Mouse (Mus musculus): ENCODE results near the gene Tmem165. TPM values are rescaled to one million over a fixed set of nuclear protein-coding genes. Genes with fewer than 3 reads are reported as not detected.
A peak's percentile ranks its signal among the peaks of the same experiment; 100 is the strongest.

Tmem165 gene
- total RNA-seq (2021): 10 to 100 TPM; 44.3 to 46.1 TPM
- long read RNA-seq, experiment 1, transcript Tmem165-201 (6 exons, 1,897 nt): major isoform, 98 of 113 reads
- long read RNA-seq, experiment 1, partial matches to known transcripts: 1 of 113 reads
- long read RNA-seq, experiment 1, other reads (novel, unspliced or antisense): 14 of 113 reads
- long read RNA-seq, experiment 2, transcript Tmem165-201 (6 exons, 1,897 nt): major isoform, 57 of 61 reads
- long read RNA-seq, experiment 2, partial matches to known transcripts: 2 of 61 reads
- long read RNA-seq, experiment 2, other reads (novel, unspliced or antisense): 2 of 61 reads

DNA sequence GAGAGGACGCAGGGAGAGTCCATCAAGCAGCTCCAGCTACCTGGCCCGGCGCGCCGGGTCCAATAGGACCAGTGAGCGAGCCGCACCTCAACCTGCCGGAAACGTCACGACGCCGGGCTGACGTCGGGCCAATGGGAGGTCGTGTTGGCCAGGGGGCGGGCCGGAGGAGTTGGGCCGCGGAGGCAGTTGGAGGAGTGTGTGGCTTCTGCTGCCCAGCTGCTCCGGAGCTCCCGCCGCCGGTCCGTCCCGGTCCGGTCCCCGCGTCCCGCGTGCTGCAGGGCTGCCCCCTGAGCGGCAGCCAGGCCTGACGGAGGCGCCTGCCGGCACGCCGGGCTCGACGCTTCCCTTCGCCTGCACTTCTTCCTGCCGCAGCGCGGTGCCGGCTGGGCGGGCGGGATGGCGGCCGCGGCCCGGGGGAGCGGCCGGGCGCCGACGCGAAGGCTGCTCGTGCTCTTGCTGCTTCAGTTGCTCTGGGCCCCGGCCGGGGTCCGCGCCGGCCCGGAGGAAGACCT, at the start of gene Tmem165:
Gene Tmem165, plus strand, starts transcription at position 131 of the 512 bp plus-strand sequence.
- DNase-seq: peak; percentile 98

DNA sequence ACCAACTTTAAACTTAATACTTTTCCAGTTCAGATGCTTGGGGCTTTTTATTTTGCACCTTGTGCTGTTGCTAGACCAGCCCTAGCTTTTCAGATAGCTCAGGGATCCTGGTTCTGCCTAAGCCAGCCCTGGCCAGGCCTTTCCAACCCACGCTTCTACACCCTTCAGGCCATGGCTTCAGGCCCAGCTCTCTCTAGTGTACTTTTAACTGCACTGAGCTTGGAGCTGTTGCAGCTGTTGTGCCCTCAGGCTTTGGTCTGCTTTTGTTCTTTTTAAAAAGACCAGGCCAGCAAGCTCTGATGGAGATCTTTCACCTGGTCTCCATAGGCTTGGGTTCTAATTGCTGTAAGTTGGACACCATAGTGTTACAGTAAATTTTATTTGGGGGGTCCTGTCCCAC, 48.0 kb upstream of the Tmem165 start:
- no peak for DNase-seq

DNA sequence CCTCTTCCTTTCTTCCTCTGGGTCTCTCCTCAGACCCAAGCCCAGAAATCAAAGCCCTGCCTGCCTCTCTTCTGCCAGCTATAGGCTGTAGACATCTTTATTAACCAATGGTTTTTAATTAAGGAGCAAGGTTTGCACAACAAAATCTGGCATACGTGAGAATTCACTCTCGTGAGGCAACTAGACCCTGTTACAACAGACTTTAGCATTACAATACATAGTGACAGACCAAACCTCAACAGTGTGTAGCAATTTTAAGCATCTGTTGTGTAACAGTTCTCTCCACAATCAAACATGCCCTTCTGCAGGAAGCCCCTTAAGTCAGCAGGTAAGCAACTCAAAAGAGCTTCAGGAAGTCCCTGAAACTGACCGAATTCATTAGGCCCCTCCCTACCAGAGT, 47.4 kb upstream of the Tmem165 start:
- DNase-seq: no peak

DNA sequence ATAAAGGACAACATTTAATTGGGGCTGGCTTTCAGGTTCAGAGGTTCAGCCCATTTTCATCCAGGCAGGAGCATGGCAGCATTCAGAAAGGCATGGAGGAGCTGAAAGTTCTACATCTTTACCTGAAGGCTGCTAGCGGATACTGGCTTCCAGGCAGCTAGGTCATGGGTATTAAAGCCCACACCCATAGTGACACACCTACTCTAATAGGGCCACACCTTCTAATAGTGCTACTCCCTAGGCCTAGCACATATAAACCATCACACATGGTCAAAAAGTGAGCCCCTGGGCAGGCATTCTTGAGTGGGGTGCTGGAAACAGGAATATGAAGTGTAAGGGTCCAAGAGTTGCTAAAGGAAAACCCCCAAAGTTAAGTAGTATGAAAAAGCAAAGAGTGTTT, 46.1 kb upstream of the Tmem165 start:
- no peak for DNase-seq

DNA sequence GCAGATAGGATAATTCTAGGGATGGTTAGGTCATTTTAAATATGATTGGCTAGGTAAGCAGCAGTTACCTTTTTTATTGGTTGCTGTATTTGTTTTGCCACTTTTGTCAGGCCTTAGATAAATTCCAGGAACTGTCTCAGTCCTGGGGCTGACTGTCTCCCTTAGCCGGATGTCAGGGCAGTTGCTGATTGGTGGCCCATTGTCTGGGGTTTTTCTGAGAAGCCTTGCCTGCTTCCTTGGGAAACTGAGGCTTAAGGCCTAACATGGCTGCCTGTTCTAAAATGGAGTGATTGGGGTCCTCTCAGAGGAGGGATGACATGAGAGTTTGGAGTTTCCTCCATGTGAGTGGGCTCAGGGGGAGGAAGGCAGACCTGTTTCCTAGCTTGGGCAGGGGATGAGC, 45.6 kb upstream of the Tmem165 start:
- no peak for DNase-seq

DNA sequence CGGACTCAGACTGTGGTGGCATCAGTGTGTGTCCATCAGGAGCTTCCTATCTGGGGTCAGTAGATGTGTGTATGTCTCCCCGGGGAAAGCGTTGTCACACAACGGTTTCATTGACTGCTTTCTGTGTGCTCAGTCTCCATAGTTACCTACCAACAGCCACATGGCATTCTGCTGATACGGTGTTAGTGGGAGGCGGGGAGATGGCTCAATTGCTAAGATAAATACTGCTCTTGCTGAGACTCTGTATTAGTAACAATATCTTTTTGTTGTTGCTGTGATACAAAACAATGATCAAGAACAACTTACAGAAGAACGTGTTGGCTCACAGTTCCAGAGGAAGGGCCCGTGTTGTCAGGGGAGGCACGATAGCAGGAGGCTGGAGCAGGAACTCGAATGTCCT, 45.2 kb upstream of the Tmem165 start:
- no peak for DNase-seq

DNA sequence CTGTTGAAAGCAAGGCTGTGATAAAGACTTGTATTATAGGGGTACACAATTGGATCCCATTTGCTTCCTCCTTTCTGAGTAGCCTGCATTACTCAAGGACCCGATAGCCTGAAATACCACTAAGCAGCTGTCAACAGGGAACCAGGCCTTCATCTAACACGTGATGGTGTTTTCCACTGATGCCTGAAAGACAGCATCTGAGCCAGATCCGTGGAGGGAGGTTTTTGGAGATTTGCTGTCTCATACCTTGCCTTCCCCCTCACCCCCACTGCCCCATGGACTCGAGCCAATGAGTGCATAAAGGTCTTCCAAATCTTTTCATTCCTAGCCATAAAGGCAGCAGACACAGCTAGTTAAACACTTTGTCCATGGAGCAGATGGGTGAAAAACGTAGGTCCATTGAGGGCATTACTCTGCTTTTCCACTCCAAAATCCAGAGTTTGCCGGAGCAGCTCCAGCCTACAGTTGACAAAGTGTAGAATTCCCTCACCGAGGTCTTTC, 44.5 kb upstream of the Tmem165 start:
- DNase-seq: no peak

DNA sequence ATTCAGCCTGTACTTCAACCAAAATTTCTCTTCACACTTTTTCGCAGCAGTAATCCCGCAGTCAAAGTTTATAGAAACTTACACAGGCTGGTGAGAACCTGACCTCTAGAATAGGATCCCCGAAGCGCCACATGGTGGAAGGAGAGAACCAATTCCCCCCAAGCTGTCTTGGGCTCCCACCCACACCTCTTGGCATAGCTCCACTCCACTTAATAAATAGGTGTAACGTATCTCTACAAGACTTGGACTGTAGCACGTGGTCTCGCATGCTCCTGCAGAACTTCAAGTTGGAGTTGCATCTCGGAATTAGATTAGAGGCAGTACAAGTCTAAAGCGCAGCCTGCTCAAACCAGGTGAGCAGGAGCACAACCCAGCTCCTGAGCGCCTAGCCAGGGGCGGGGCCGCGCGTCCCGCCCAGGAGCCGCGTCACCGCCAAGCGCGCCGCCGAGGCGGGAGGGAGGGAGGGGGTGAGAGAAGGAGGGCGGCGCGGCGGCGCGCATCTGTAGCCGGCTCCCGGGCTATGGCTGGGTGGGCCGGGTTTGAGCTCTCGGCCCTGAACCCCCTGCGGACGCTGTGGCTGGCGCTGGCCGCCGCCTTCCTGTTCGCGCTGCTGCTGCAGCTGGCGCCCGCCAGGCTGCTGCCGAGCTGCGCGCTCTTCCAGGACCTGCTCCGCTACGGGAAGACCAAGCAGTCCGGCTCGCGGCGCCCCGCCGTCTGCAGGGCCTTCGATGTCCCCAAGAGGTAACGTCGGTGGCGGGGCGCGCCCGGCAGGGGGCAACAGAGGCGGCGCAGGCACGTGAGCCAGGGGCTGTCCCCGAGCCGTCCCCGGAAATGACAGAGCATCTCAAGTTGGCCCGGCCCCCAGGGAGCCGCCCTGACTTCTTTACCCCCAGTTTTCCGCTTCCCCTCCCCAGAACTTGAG, 43.6 kb upstream of the Tmem165 start, which contains the start of gene Srd5a3:
Gene Srd5a3, plus strand, starts transcription at position 464 of the 922 bp plus-strand sequence.
- peak; percentile 98 for DNase-seq

DNA sequence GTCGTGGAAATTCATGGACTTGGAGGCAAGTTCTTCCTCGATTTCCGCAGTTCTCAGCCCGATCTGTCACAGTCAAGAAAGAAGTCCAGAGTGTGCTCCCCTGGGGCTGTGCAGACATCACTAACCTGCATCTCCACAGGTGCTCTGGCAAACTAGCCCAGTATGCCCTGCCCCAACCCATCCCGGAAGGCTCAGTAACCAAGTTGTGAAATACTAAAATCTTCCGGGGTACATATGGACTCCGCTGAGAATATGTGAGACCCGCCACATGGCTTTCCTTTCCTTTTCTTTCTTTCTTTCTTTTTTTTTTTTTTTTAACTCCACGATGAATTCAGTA, 43.0 kb upstream of the Tmem165 start:
- DNase-seq: no peak

DNA sequence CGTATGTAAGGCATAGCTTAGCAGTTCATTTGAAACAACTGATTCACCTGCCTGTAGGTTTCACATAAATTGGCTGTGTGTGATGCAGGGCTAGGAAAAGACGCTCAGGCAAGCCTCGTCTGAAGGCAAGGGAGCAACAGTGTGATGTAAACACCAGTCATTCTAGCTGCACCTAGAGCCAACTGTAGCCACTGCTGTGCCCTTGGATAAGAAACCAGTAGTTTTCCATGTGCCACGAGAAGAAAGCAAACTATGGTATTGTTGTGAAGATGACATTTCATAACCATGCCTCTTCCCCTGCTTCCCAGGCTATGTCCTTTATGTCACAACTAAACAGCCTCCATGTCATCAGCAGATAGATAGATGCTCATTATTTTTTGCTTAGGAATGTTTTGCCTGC, 40.3 kb upstream of the Tmem165 start:
- no peak for DNase-seq

DNA sequence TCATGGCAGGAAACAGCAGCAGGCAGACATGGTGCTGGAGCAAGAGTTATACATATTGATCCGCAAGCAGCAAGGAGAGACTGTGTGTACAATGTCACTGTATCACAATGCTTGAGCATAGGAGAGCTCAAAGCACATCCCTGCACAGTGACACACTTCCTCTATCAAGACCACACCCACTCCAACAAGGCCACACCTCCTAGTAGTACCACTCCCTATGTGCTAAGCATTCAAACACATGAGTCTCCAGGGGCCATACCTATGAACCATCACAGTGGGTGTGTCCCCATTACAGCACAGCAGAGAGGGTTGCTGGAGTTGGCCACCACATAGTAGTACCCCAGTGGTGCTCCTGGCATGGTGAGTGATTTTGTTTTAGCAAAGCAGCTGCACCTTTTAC, 37.3 kb upstream of the Tmem165 start:
- no peak for DNase-seq

DNA sequence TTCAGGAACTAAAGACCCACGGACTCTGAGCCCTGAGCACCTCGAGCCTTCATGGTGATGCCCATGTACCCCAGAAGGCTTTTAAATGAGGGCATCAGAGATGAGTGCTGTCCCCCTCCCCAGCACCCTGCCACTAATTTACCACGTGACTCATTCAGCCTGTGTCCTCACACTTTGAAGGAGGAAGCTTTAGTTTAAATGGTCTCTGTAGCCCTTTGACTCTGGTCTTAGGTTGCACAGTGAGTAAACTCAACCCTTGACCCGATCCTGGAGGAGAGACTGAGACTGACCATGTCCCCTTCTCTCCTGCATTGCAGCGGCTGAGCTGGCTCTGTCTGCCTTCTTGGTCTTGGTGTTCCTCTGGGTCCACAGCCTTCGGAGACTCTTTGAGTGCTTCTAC, 34.2 kb upstream of the Tmem165 start:
- no peak for DNase-seq

DNA sequence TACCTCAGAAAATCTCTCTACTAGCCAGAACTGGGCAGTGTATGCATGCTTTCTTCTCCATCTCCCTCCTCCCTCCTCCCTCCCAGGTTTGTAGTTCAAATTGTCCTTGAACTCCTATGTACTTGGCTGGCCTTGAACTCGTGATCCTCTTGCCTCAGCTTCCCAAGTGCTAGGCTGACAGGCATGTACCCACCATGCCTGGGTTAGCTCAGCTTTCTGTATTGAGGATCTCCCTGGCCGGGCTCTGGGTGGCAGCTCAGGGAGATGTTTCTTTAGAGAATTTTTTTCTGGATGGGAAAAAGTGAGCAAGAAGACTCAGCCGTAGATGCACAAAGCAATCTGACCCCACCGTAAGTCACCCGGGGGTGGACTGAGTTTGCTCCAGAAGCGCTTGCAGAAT, 30.7 kb upstream of the Tmem165 start:
- no peak for DNase-seq

DNA sequence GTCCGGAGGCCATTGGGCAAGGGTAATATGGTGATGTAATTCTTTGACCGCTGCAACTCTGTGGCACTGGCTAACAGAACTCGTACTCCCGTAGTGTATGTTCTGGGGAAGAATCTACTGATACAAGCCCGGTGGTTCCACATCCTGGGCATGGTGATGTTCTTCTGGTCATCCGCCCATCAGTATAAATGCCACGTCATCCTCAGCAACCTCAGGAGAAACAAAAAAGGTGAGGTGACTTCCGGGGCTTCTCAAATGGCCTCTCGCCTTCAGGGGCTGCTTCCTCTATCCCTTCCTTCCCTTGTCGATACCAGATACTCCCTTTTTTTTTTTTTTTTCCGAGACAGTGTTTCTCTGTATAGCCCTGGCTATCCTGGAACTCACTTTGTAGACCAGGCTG, 30.2 kb upstream of the Tmem165 start:
- DNase-seq: no peak

DNA sequence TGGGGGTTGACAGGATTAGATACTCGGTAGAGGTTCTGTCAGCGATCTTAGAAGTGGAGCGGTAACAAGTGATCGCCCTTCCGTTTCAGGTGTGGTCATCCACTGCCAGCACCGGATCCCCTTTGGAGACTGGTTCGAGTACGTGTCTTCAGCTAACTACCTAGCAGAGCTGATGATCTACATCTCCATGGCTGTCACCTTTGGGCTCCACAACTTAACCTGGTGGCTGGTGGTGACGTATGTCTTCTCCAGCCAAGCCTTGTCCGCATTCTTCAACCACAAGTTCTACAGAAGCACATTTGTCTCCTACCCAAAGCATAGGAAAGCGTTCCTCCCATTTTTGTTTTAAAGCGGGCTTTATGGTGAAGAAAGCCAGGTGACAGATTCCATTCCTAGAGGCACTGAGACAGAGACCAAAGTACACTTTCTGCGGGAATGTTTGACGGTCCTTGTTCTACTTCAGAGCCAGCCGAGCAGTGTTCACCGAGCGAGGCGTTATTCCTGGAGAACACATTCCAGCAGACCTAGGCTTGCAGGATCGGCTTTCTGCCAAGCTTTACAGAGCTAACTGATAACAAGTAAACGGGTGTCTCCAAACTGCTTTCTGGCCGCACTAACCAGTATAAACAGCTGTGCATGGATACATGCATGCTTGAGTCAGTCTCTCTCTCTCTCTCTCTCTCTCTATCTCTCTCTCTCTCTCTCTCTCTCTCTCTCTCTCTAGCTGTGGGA, 29.1 kb upstream of the Tmem165 start:
- no peak for DNase-seq

DNA sequence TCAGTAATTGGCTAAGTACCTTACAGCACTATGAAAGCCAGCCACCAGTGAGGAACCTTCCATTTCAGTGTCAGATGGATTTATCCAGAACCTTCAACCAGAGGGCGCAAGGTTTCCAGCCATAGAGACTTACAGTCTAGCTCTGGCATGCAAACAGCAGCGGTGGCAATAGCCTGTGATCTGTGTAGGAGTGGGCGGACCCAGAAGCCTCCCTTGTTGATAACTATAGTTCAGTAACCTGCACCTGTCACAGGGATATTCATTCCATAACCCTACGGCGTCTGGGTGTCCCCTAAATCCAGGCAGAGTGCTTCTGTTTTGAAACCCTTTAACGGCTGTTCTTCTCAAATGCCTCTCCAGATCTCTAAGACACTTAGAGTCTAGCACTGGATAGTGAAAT, 24.1 kb upstream of the Tmem165 start:
- no peak for DNase-seq

DNA sequence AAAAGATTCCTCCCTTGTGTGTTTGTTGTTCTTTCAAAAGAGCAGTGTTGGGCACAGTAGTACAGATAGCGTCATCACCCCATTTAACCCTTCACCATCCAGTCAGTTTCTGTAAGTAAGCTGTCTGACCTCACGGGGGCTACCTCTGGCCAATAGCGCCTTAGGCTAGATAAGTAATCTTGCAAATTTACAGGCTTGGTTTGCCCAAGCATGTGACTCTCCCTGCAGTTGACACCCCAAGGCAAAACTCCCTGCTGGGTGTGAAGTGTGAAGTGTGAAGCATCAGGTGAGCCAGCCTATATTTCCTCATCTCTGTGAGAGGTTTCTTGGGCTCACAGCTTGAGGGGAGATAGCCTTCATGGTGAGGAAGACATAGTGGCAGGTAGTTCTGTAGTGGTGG, 23.6 kb upstream of the Tmem165 start:
- no peak for DNase-seq

DNA sequence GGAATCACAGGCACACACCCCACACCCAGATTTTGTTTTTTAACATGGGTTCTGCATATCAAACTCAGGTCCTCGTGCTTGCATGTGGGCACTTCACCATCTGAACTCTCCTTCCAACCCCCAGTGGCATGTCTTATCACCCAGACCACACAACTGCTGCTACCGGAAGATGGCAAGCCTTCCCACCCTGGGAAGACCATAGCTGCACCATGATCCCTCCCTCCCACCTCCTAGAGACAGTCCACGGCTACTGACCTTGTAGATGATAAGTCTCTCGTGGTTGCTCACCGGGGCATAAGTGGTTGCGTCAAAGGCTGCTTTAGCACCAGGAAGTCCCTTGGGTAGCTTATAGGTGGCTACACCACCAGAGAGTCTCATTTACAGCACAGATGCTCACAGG, 22.2 kb upstream of the Tmem165 start:
- DNase-seq: no peak

DNA sequence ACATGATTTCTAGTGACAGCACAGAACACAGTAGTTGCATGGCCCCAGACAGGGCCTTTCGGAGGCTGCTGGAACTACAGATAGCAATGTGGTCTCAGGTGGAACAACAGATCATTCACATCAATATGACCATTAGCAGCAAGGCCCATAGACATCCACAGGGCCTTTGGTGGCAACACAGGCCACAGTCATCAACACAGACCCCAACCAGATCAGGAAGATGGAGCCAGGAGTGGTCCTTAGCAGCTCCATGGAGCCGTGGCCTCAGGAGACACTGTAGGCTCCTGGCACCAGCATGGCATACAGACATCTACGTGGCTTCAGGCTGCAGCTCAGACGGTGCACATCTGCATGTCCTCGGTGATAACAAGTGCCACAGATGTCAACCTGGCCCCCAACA, 20.8 kb upstream of the Tmem165 start:
- DNase-seq: no peak

DNA sequence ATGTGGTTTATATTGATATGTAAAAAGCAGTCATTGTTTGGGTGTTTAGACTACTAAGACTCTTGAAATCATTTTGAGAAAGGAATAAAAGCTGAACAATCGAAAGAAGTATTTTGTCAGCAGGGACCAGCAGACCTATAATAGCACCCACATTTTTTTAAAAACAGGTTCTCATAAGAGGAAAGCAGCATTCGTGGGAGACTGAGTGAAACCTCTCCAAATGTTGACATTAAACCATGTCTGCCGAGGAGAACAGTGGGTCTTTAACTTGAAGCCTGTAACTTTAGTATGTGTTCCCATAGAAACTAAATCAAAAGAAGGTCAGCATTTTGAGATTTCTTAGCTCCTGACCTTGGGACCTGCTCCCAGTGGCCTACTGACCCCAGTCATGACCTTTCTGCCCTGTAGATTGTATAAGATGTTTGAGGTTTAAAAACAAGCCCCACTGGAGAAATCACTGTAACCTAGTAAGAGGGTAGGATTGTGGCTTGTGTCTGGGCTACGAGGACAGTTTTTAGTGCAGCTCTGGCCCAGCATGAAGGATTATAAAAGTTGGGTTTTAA, 19.8 kb upstream of the Tmem165 start:
- DNase-seq: no peak

DNA sequence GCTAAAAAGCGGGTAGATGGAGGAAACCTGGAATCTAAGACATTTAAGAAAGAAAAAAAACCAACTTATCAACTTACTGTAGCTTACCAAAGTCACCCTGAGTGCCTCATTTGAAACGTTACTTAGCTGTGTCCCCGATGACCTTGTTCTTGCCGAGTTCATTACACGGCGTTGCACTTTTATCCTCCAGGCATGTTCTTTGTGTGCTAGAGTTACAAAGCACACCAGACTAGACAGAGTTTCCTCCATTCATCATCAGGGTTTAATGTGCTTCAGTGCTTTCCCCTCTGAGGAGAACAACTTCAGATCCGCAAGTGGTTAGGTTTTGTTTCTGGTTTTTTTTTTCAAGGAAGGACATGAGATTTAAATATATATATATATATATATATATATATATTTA, 18.9 kb upstream of the Tmem165 start:
- DNase-seq: no peak

DNA sequence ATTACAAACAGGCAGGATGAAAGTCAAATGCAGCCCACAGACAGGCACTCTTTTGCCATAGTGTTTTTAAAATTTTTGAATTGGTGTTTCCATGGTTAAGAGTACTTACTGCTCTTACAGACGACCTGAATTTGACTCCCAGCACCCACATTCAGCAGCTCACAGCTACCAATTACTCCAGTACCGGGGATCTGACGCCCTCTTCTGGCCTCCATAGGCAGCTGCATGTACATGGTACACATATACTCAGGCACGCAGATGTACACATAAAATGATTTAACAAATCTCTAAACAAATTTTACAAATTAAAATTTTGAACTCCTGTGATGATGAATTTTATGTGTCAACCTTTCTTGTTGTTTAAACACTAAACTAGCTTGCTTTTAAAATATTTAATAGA, 13.2 kb upstream of the Tmem165 start:
- no peak for DNase-seq

All from adrenal gland, postnatal 10 days (tissue).